Mouse (Mus musculus): ENCODE measurements at regions not wholly inside any gene's neighbourhood (a gene's known extent, or its start where the extent isn't known, plus 50 kb on each side); places are given as distances from the start of the nearest gene placed in this dataset.

- TF ChIP-seq CTCF (IDR thresholded peaks at IDR 0.05; ENCODE audit: low read depth, low read length) (no peak), POLR2A (IDR thresholded peaks at IDR 0.05; ENCODE audit: insufficient read depth, low read length) (no peak)
Measured at GRCm38 (mm10) chr9:98142121-98142520, 109.1 kb upstream of the Clstn2 start.

Measured in ES-Bruce4 (cell line).